Mouse (Mus musculus) erythroblast, adult 5-6 weeks (primary cell): ENCODE results near the gene Ubr3. TPM values are rescaled to one million over a fixed set of nuclear protein-coding genes. Genes with fewer than 3 reads are reported as not detected.

Experiments
- total RNA-seq, 2 experiments: library from RNA; stranded (forward) in 1 of 2; stranded (reverse) in 1 of 2; fragments of 150-400 nt in 1 of 2; fragments of 200-764, 138-1000 nt in 1 of 2; gene quantifications; 2 replicates each; pipeline versions ENCODE4 v1.2.3 to v1.2.4; 2015 to 2017; ENCODE audit warnings: low replicate concordance in 2 of 2

The Ubr3 gene
- total RNA-seq, 2 experiments from 2014 or later = 68.0 to 83.7 TPM

Other genes starting within 250 kb of the Ubr3 start
- gene Klhl41, start 227.1 kb upstream of the Ubr3 start, total RNA-seq (2015; ENCODE audit: low replicate concordance) = 1.3 TPM in 1 of 2 replicates, not detected in the other
- gene Klhl41, start 227.1 kb upstream of the Ubr3 start, total RNA-seq (2017; ENCODE audit: low replicate concordance) = not detected in 2 replicates
- gene Fastkd1, start 183.7 kb upstream of the Ubr3 start, total RNA-seq (2015; ENCODE audit: low replicate concordance) = 4.2 and 5.0 TPM in 2 replicates
- gene Fastkd1, start 183.7 kb upstream of the Ubr3 start, total RNA-seq (2017; ENCODE audit: low replicate concordance) = 1.3 and 1.9 TPM in 2 replicates
- 30.3 and 33.6 TPM in 2 replicates for gene Ppig, start 174.7 kb upstream of the Ubr3 start, total RNA-seq (2015; ENCODE audit: low replicate concordance)
- gene Ppig, start 174.7 kb upstream of the Ubr3 start, total RNA-seq (2017; ENCODE audit: low replicate concordance) = 14.9 and 34.7 TPM in 2 replicates
- gene Ccdc173, start 107.7 kb upstream of the Ubr3 start, total RNA-seq (2015; ENCODE audit: low replicate concordance) = 1.5 TPM in 1 of 2 replicates, not detected in the other
- gene Ccdc173, start 107.7 kb upstream of the Ubr3 start, total RNA-seq (2017; ENCODE audit: low replicate concordance) = 1.1 and 2.0 TPM in 2 replicates
- gene Phospho2, start 107.6 kb upstream of the Ubr3 start, total RNA-seq (2015; ENCODE audit: low replicate concordance) = 8.4 and 15.4 TPM in 2 replicates
- gene Phospho2, start 107.6 kb upstream of the Ubr3 start, total RNA-seq (2017; ENCODE audit: low replicate concordance) = 10.2 and 12.0 TPM in 2 replicates
- 2.1 and 2.7 TPM in 2 replicates for gene Klhl23, start 75.3 kb upstream of the Ubr3 start, total RNA-seq (2015; ENCODE audit: low replicate concordance)
- 3.6 and 10.4 TPM in 2 replicates for gene Klhl23, start 75.3 kb upstream of the Ubr3 start, total RNA-seq (2017; ENCODE audit: low replicate concordance)
- 90.3 and 130 TPM in 2 replicates for gene Ssb, start 35.7 kb upstream of the Ubr3 start, total RNA-seq (2015; ENCODE audit: low replicate concordance)
- gene Ssb, start 35.7 kb upstream of the Ubr3 start, total RNA-seq (2017; ENCODE audit: low replicate concordance) = 98.7 and 161 TPM in 2 replicates
- gene Mettl5, start 11.6 kb upstream of the Ubr3 start, total RNA-seq (2015; ENCODE audit: low replicate concordance) = 22.8 and 34.0 TPM in 2 replicates
- 33.3 and 50.2 TPM in 2 replicates for gene Mettl5, start 11.6 kb upstream of the Ubr3 start, total RNA-seq (2017; ENCODE audit: low replicate concordance)
- not detected in 2 replicates for gene Myo3b, start 141.9 kb downstream of the Ubr3 start, total RNA-seq (2015; ENCODE audit: low replicate concordance)
- not detected in 2 replicates for gene Myo3b, start 141.9 kb downstream of the Ubr3 start, total RNA-seq (2017; ENCODE audit: low replicate concordance)